Mouse (Mus musculus) frontal cortex, adult 2 months (tissue): Measurements from ENCODE around the gene Gm12830. TPM values are rescaled to one million over a fixed set of nuclear protein-coding genes. Genes with fewer than 3 reads are reported as not detected.

ENCODE experiments used
- polyA plus RNA-seq: library from polyadenylated mRNA; depleted of rRNA; stranded (reverse); fragments of >200 nt; gene quantifications from 2 replicates; pipeline ENCODE4 v1.2.3, GENCODE M21; 2012; rRNA removed

The Gm12830 gene
- polyA plus RNA-seq, 1 experiment, result not detected

Other genes starting within 250 kb of the Gm12830 start
- gene Foxd2, start 87.2 kb downstream of the Gm12830 start, polyA plus RNA-seq, result 0.25 and 0.32 TPM in 2 replicates
- 0.18 and 0.29 TPM in 2 replicates for gene Foxe3, start 104.3 kb downstream of the Gm12830 start, polyA plus RNA-seq
- gene Cmpk1, start 165.5 kb downstream of the Gm12830 start, polyA plus RNA-seq, result 53.5 and 60.1 TPM in 2 replicates
- gene Stil, start 178.4 kb downstream of the Gm12830 start, polyA plus RNA-seq, result 0.53 and 0.80 TPM in 2 replicates
- gene Tal1, start 234.7 kb downstream of the Gm12830 start, polyA plus RNA-seq, result 1.4 and 1.6 TPM in 2 replicates